Mouse (Mus musculus): ENCODE data around the gene Cda. TPM values are rescaled to one million over a fixed set of nuclear protein-coding genes. Genes with fewer than 3 reads are reported as not detected.

The Cda gene
- total RNA-seq, 2 experiments from 2014 or later: 5.9 to 6.9 TPM

DNA sequence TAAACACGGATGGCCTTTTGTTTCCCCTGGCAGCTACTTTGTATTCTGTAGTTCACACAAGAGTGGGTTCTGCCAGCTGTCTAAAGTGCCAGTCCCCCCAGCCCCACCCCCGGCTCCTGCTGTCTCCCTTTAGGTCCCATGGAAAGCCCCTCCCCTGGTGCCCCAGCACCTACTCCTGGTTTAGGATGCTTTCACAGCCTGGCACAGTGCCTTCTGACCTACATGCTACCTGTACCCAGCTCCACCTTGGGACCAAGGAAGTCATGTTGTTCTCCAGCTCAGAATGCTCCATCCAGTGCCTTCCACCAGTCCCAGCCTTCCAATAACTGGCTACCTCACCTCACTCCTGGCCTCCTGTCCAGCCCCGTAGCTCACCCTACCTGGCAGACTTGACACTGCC lies 60.8 kb downstream of the Cda start:
- DNase-seq: no peak

DNA sequence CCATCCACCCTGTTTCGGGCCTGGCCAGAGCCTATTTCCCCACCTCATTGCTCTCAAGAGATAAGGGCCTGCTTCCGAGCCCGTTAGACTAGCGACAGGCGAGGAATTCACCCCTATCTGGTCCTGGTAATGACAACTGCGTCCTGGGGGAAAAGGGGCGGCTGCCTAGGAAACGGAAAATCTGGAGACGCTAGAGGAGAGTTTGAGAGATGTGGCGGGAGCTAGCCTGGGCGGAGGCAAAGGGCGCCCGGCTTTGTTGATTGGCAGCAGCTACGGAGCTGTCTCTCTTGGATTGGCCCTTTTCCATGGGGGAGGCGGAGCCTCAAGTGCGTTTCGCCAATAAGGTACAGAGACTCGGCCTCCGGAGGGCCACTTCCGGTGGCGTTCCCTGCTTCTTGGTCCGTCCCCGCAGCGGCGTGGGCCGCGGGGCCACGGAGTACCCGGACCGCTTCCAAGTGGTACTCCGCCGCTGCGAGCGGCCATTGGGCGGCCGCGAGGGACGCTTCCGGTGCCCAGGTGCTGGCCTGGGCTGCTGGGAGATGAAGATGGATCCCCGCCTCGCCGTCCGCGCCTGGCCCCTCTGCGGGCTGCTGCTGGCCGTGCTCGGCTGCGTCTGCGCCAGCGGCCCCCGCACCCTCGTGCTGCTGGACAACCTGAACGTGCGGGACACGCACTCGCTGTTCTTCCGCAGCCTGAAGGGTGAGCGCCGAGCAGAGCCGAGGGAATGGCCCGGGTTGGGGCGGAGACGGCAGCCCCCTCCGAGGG lies 63.3 kb downstream of the Cda start, which contains the start of gene Ddost:
Gene Ddost (plus strand): TSS at position 391 of the 765 bp plus-strand sequence.
- DNase-seq: peak; percentile 99

DNA sequence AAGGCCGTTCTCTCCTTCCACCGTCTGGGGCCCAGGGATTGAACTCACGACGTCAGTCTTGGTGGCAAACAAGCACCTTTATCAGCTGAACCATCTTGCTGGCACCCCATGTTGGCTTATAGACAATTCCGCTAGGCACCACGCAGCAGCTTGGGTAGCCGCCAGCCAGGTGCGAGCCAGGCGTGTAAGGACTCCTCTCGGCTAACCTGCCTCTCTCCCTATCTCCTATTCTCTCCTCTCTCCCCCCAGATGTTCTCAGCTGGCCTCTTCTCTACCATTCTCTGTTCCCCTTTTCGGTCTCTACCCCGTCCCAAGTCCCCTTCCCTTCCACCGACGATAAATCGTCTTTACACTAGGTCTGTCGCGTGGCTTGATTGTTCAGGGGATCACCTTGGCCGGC lies 64.0 kb downstream of the Cda start:
- DNase-seq: no peak

DNA sequence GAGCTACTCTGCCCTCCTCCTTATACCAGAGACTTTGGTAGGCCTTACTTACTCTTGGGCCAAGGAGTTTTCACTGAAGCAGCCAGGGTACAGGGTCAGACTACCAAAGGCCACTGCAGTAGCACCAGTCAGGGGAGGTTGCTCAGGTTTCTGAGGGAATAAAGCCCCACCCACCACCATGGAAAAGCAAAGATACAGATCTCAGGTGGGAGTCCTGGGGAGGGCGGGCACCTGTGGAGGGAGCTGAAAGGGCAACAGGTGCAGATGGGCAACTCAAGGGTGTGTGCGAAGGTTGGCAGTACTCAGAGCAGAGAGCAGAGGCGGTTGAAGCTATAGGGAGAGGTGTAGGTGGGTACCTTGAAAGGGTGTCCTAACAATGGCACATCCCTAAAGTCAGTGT lies 64.8 kb downstream of the Cda start:
- DNase-seq: no peak

DNA sequence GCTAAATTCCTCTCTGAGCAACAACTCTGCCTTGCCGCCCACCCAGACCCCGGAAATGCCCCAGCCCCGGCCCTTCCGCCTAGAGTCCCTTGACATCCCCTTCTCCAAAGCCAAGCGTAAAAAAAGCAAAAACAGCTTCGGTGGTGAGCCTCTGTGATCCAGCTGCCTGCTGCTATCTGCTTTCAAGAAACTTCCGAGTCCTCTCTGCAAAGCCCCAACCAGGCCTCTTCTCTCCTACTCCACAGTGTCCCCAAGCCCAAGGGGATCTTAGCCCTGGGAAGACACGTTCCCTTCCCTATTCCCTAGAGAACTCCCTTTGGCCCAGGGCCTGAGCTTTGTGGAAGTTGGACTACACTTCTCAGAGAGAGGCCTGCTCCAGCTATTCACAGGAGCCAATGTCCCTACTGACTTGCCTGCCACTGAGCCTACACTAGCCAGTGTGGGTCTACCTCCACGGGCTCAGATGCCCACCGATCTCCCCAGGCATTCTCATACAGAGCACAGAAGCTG lies 66.5 kb downstream of the Cda start:
- DNase-seq: peak; percentile 42

DNA sequence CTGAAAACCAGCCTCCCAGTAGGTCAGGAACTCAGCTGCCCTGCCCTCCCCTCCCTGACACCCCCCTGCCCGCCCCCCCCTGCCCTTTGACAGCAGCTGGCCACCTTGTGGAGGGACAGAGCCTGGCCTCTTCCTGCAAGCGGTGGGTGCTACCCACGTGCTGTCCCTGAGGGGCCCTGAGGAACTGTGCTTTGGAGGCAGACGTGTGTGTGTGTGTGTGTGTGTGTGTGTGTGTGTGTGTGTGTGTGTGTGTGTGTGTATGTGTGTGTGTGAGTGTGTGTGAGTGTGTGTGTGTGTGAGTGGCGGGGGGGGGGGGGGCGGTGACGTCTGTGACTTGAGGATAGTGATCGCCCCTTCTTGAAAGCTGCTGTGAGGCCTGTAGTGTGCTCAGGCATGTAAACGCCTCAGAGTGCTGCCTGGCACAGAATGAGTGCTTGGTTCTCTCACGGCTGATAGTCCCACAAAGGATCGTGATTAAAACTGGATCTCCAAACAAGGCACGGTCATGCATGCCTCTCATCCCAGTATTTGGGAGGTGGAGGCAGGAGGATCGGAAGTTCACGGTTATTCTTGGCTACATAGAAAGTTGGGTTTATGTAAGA lies 73.7 kb downstream of the Cda start:
- DNase-seq: no peak

DNA sequence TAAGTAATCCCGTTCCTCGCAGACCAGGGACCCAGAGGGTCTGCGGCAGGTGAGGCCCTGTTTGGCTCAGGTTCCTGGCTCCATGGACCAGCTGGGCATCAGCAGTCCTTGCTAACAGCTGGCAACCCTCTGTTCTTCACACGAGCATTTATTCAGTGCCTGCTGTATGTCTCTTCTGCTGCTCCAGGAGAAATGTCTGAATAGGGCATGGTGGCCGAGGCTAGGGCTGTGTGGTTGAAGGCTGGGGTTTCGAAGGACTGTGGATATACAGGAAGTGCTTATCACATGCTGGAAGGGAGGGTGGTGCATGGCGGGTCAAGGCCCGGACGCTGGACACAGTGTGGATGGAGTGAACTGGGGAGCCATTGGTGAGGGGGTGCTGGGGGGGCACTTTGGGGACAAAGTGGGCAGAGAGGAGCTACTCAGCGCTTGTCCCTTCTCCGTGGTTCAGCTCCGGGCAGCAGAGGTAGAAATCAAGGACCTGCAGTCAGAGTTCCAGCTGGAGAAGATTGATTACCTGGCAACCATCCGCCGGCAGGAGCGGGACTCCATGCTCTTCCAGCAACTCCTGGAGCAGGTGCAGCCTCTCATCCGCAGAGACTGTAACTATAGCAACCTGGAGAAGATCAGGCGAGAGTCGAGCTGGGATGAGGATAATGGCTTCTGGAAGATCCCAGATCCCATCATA lies 74.4 kb downstream of the Cda start:
- no peak for DNase-seq

DNA sequence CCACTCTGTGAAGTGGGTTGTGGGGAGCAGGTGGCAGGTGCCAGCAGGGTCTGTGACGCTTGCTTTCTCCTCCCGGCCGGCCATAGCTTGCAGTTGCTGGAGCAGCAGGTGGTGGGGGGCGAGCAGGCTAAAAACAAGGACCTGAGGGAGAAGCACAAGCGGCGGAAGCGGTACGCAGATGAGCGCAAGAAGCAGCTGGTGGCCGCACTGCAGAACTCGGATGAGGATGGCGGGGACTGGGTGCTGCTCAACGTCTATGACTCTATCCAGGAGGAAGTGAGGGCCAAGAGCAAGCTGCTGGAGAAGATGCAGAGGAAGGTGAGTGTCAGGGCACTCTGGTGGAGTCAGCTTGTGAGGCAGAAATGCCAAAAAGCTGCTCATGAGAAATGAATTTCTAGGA lies 75.8 kb downstream of the Cda start:
- DNase-seq: no peak

DNA sequence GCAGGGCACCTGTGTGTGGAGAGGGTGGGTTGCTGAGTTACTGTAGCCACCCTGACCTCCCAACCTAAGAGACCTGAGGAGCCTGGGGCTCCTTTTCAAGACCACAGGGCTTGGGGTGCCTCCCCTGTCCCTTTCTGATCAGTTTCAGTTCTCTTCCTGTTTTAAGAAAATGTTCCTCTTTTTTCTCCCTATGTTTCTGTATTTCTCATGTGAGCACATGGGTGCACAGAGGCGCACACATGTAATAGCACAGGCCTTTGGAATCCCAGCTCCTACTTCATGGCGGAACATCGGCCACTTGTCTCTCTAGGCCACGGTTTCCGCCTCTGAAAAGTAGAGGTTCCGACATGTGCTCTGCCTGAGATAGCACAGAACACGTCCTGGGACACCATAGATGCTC lies 79.1 kb downstream of the Cda start:
- DNase-seq: no peak

Small RNAs within 50 kb of the gene (microRNA-seq; reads per million reads assigned to microRNA genes)
- 0 to 0.61 reads per million in 2 experiments for gene Gm27646
- 4.3 to 5.2 reads per million in 2 experiments for gene Mir7019

Other genes starting within 250 kb of the Cda start
- gene Hp1bp3, start 151.7 kb downstream of the Cda start, total RNA-seq (2021): 100 to 1,000 TPM in 1 of 2 experiments, 10 to 100 TPM in 1; 93.7 to 102 TPM
- gene Sh2d5, start 117.6 kb downstream of the Cda start, total RNA-seq (2021): under 1 TPM; 0.29 to 0.36 TPM
- under 1 TPM; 0.14 to 0.23 TPM for gene Kif17, start 117.6 kb downstream of the Cda start, total RNA-seq (2021)
- 100 to 1,000 TPM; 104 to 105 TPM for gene Ddost, start 63.3 kb downstream of the Cda start, total RNA-seq (2021)
- 100 to 1,000 TPM; 163 to 177 TPM for gene Pink1, start 41.7 kb downstream of the Cda start, total RNA-seq (2021)
- not detected for gene Fam43b, start 28.5 kb upstream of the Cda start, total RNA-seq (2021)
- 10 to 100 TPM; 55.2 to 62.7 TPM for gene Mul1, start 66.7 kb upstream of the Cda start, total RNA-seq (2021)
- 1 to 10 TPM; 6.8 to 8.0 TPM for gene Camk2n1, start 86.3 kb upstream of the Cda start, total RNA-seq (2021)